Mouse (Mus musculus) hindbrain, embryonic 13.5 days (tissue): ENCODE measurements around the gene Gucy2e. TPM values are rescaled to one million over a fixed set of nuclear protein-coding genes. Genes with fewer than 3 reads are reported as not detected.

Experiments
- ATAC-seq: fragments of 200-750 bp; cut with Nextera tagmentation; 2 replicates; pipeline ENCODE4 v1.8.0; 2017; ENCODE audit warnings: moderate TSS enrichment; ENCODE audit not compliant: low FRiP score
- H3K27ac ChIP-seq: fragments of 300-500 bp; sonication (generic); 2 replicates; pipeline ENCODE4 v1.5.1; 2015; ENCODE audit warnings: inconsistent platforms, mild to moderate bottlenecking, moderate library complexity
- H3K27me3 ChIP-seq: fragments of 300-500 bp; sonication (generic); 2 replicates; pipeline ENCODE4 v1.6.1; 2015; ENCODE audit warnings: mild to moderate bottlenecking, inconsistent platforms
- H3K36me3 ChIP-seq: fragments of 300-500 bp; sonication (generic); 2 replicates; pipeline ENCODE4 v1.6.1; 2015; ENCODE audit warnings: mild to moderate bottlenecking, inconsistent platforms
- H3K4me1 ChIP-seq: fragments of 300-500 bp; sonication (generic); replicated peaks from 2 replicates; pipeline ENCODE4 v1.6.1; 2015; ENCODE audit warnings: inconsistent platforms
- H3K4me2 ChIP-seq: fragments of 300-500 bp; sonication (generic); 2 replicates; pipeline ENCODE4 v1.6.1; 2015; ENCODE audit warnings: inconsistent platforms, mild to moderate bottlenecking, moderate library complexity
- H3K4me3 ChIP-seq: fragments of 300-500 bp; sonication (generic); 2 replicates; pipeline ENCODE4 v1.5.1; 2015; ENCODE audit warnings: mild to moderate bottlenecking, inconsistent platforms
- H3K9ac ChIP-seq: fragments of 300-500 bp; sonication (generic); 2 replicates; pipeline ENCODE4 v1.6.1; 2015; ENCODE audit warnings: mild to moderate bottlenecking, inconsistent platforms
- H3K9me3 ChIP-seq: fragments of 300-500 bp; sonication (generic); 2 replicates; pipeline ENCODE4 v1.6.1; 2016; ENCODE audit warnings: inconsistent platforms
- WGBS: fragments of 180-500 bp; shearing (Covaris S2); methylation state at CpG from one replicate; pipeline ENCODE4 v1.1.7; 2015; 5-methylcytosine and 5-hydroxymethylcytosine counted together
- polyA plus RNA-seq: library from polyadenylated mRNA; unstranded; fragments of >200 nt; fragmentation: Nextera tagmentation; extraction: Ambion mirVana; gene quantifications from 2 replicates; pipeline ENCODE4 v1.2.1, GENCODE M21; 2015

Gucy2e gene
- polyA plus RNA-seq, 1 experiment from 2014 or later, result 0.21 TPM

DNA sequence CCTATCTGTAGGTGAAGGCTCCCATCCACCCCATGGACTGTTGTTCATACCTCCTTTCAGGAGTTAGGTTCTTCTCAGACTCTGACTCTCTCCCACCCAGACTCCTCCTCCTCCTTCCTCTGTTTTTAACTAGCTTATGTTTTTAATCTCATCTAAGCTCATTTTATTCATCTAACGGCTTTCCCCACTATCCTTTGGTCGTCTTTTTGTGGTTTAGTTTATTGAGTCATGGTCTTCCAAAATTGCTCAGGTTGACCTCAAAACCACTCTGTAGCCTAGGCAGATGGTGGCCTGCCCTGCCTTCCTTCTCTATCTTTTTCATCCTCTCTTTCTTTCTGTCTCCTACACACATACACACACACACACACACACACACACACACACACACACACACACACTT is 3.7 kb downstream of the Gucy2e start:
- H3K4me2 ChIP-seq, result no peak overlapping the region
- H3K4me1 ChIP-seq, result peaks cover 21% of the 10 kb centered on the region
- 81% methylated on average over 2 of the region's 2 CpGs for WGBS
- H3K27ac ChIP-seq, result no peak overlapping the region
- no peak for ATAC-seq
- peaks cover 44% of the 10 kb centered on the region for H3K27me3 ChIP-seq
- H3K9me3 ChIP-seq, result no peaks in the 10 kb centered on the region
- no peaks in the 10 kb centered on the region for H3K36me3 ChIP-seq
- H3K9ac ChIP-seq, result no peak overlapping the region
- H3K4me3 ChIP-seq, result no peak overlapping the region

GRCm38 (mm10) chr11:69230420-69230819 is 6.4 kb downstream of the Gucy2e start:
- ATAC-seq, result no peak
- Histone ChIP-seq H3K4me1 (peaks cover 9% of the 10 kb centered on the region), H3K9me3 (no peaks in the 10 kb centered on the region), H3K36me3 (no peaks in the 10 kb centered on the region), H3K9ac (no peak overlapping the region), H3K4me2 (no peak overlapping the region), H3K27ac (no peak overlapping the region), H3K4me3 (no peak overlapping the region), H3K27me3 (peaks cover 26% of the 10 kb centered on the region)
- WGBS, result 78% methylated on average over 4 of the region's 4 CpGs

GRCm38 (mm10) chr11:69225715-69226114 is 11.1 kb downstream of the Gucy2e start:
- Histone ChIP-seq H3K4me2 (no peak overlapping the region), H3K9ac (no peak overlapping the region), H3K27ac (no peak overlapping the region), H3K27me3 (peaks cover 9% of the 10 kb centered on the region; the same call in 1 of the 2 replicates), H3K4me1 (0 out of 2 replicates have a peak, but pooled peaks cover 4% of the 10 kb centered on the region), H3K36me3 (no peaks in the 10 kb centered on the region), H3K4me3 (no peak overlapping the region), H3K9me3 (no peaks in the 10 kb centered on the region)
- 74% methylated on average over 1 of the region's 1 CpGs for WGBS
- no peak for ATAC-seq

- 77% methylated on average over 4 of the region's 4 CpGs for WGBS
- H3K9me3 ChIP-seq, result no peaks in the 10 kb centered on the region
- no peak overlapping the region for H3K4me2 ChIP-seq
- H3K4me3 ChIP-seq, result no peak overlapping the region
- 0 out of 2 replicates have a peak, but pooled peaks cover 4% of the 10 kb centered on the region for H3K4me1 ChIP-seq
- H3K9ac ChIP-seq, result no peak overlapping the region
- H3K36me3 ChIP-seq, result no peaks in the 10 kb centered on the region
- peaks cover 9% of the 10 kb centered on the region; the same call in 1 of the 2 replicates for H3K27me3 ChIP-seq
- ATAC-seq, result no peak
- no peak overlapping the region for H3K27ac ChIP-seq
Measured at GRCm38 (mm10) chr11:69223101-69223500, 13.7 kb downstream of the Gucy2e start.

DNA sequence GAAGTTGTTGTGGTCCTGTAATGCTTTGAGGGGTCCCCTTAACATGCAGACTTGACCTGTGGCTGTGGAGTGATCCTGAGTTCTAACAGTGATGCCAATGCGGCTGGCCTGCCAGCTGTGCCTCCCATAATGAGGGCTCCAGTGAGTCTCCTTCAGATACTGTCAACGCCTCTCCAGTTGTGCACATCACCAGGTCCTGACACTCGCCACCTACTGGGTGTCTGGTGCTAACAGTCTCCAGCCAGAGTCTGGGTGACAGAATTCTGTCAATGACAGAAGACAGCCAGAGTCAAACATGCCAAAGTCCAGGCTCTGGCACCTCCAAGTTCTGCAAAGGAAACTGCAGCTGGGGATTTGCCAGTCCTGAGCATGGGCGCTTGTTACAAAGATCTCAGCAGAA is 15.8 kb downstream of the Gucy2e start:
- Histone ChIP-seq H3K27me3 (0 out of 2 replicates have a peak, but pooled peaks cover 3% of the 10 kb centered on the region), H3K4me3 (no peak overlapping the region), H3K27ac (no peak overlapping the region), H3K4me2 (no peak overlapping the region), H3K9ac (no peak overlapping the region), H3K36me3 (no peaks in the 10 kb centered on the region), H3K4me1 (no peaks in the 10 kb centered on the region), H3K9me3 (no peaks in the 10 kb centered on the region)
- no peak for ATAC-seq
- WGBS, result 76% methylated on average over 4 of the region's 4 CpGs

DNA sequence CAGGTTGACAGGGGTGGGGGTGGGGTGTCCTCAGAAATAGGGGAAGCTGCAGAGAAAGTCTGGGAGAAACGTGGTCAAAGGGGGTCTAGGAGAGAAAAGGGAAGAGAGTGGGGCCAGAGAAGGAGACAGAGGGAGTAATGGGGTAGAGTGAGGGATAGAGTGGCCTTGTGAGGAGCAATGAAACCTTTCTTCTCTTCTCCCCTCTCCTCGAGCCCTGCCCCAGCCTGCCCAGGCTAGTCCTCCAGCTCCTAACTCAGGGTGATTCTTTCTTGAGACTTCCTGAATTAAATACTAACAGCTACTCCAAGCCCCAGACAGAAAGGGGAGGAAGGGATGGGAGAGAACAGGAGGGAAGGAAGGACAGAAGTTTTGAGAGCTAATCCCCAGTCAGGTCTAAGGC is 18.2 kb downstream of the Gucy2e start:
- Histone ChIP-seq H3K4me2 (no peak overlapping the region), H3K4me3 (no peak overlapping the region), H3K27ac (no peak overlapping the region), H3K36me3 (no peaks in the 10 kb centered on the region), H3K4me1 (no peaks in the 10 kb centered on the region), H3K9me3 (no peaks in the 10 kb centered on the region), H3K9ac (no peak overlapping the region), H3K27me3 (0 out of 2 replicates have a peak, but pooled peaks cover 3% of the 10 kb centered on the region)
- 63% methylated on average over 2 of the region's 2 CpGs for WGBS
- ATAC-seq, result no peak

- Histone ChIP-seq H3K27me3 (0 out of 2 replicates have a peak, but pooled peaks cover 6% of the 10 kb centered on the region), H3K9ac (no peak overlapping the region), H3K27ac (no peak overlapping the region), H3K4me1 (no peaks in the 10 kb centered on the region), H3K4me3 (no peak overlapping the region), H3K9me3 (no peaks in the 10 kb centered on the region), H3K4me2 (no peak overlapping the region), H3K36me3 (no peaks in the 10 kb centered on the region)
- no peak for ATAC-seq
- WGBS, result 86% methylated on average over 5 of the region's 5 CpGs
Measured at GRCm38 (mm10) chr11:69217411-69217810, 19.4 kb downstream of the Gucy2e start.

DNA sequence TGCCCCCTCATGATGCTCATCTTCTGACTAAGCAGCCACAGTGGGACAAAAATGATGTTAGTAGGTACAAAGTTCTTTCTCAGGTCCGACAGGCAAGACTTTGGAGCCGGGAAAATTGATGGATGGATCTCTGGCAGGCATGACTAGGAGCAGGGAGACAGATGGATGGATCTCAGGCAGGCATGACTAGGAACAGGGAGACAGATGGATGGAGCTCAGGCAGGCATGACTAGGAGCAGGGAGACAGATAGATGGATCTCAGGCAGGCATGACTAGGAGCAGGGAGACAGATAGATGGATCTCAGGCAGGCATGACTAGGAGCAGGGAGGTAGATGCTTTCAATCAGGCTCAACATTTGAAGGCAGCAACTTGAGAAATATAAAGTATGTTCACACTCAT is 25.4 kb downstream of the Gucy2e start:
- WGBS, result 39% methylated on average over 2 of the region's 2 CpGs
- H3K27me3 ChIP-seq, result 0 out of 2 replicates have a peak, but pooled peaks cover 2% of the 10 kb centered on the region
- H3K4me1 ChIP-seq, result no peaks in the 10 kb centered on the region
- no peak for ATAC-seq
- H3K4me3 ChIP-seq, result peak overlapping the region; percentile 37
- H3K9me3 ChIP-seq, result no peaks in the 10 kb centered on the region
- 0 out of 2 replicates have a peak overlapping the region, but pooled peaks have one; percentile 25 for H3K9ac ChIP-seq
- no peaks in the 10 kb centered on the region for H3K36me3 ChIP-seq
- peak overlapping the region; percentile 46 for H3K4me2 ChIP-seq
- H3K27ac ChIP-seq, result no peak overlapping the region

GRCm38 (mm10) chr11:69202469-69203230 is 34.2 kb downstream of the Gucy2e start:
- no peak overlapping the region for H3K4me2 ChIP-seq
- H3K9me3 ChIP-seq, result no peaks in the 10 kb centered on the region
- H3K4me1 ChIP-seq, result 0 out of 2 replicates have a peak, but pooled peaks cover under 1% of the 10 kb centered on the region
- H3K9ac ChIP-seq, result no peak overlapping the region
- H3K27me3 ChIP-seq, result peaks cover 13% of the 10 kb centered on the region
- no peak overlapping the region for H3K4me3 ChIP-seq
- no peak for ATAC-seq
- H3K27ac ChIP-seq, result no peak overlapping the region
- no peaks in the 10 kb centered on the region for H3K36me3 ChIP-seq
- WGBS, result 84% methylated on average over 13 of the region's 13 CpGs

GRCm38 (mm10) chr11:69200231-69200630 is 36.6 kb downstream of the Gucy2e start:
- Histone ChIP-seq H3K9ac (no peak overlapping the region), H3K27ac (no peak overlapping the region), H3K9me3 (no peaks in the 10 kb centered on the region), H3K4me1 (peaks cover 11% of the 10 kb centered on the region), H3K27me3 (peaks cover 36% of the 10 kb centered on the region), H3K4me2 (no peak overlapping the region), H3K4me3 (no peak overlapping the region), H3K36me3 (no peaks in the 10 kb centered on the region)
- 80% methylated on average over 6 of the region's 6 CpGs for WGBS
- no peak for ATAC-seq

- H3K36me3 ChIP-seq, result no peaks in the 10 kb centered on the region
- H3K4me2 ChIP-seq, result no peak overlapping the region
- peaks cover 38% of the 10 kb centered on the region for H3K27me3 ChIP-seq
- no peaks in the 10 kb centered on the region for H3K9me3 ChIP-seq
- H3K4me1 ChIP-seq, result peaks cover 11% of the 10 kb centered on the region
- no peak overlapping the region for H3K9ac ChIP-seq
- no peak overlapping the region for H3K4me3 ChIP-seq
- WGBS, result 76% methylated on average over 1 of the region's 1 CpGs
- H3K27ac ChIP-seq, result no peak overlapping the region
- ATAC-seq, result no peak
Measured at GRCm38 (mm10) chr11:69199251-69199650, 37.6 kb downstream of the Gucy2e start.

GRCm38 (mm10) chr11:69197743-69198142 is 39.1 kb downstream of the Gucy2e start, which contains the start of gene Alox8:
Gene Alox8, minus strand, starts transcription at chr11:69197843.
- peak within 1 kb of the TSS; percentile 51 for H3K4me2 ChIP-seq
- H3K27ac ChIP-seq, result no peak within 1 kb of the TSS
- no peaks in the 10 kb centered on the region for H3K36me3 ChIP-seq
- H3K4me3 ChIP-seq, result peak within 1 kb of the TSS; percentile 26
- H3K9me3 ChIP-seq, result no peaks in the 10 kb centered on the region
- H3K27me3 ChIP-seq, result peaks cover 41% of the 10 kb centered on the region
- H3K9ac ChIP-seq, result peak within 1 kb of the TSS; percentile 51
- ATAC-seq, result no peak
- H3K4me1 ChIP-seq, result peaks cover 11% of the 10 kb centered on the region
- 34% methylated on average over 6 of the region's 6 CpGs for WGBS

GRCm38 (mm10) chr11:69197194-69197593 is 39.6 kb downstream of the Gucy2e start:
- no peak for ATAC-seq
- Histone ChIP-seq H3K36me3 (no peaks in the 10 kb centered on the region), H3K9ac (peak overlapping the region; percentile 51), H3K4me3 (peak overlapping the region; percentile 26), H3K4me2 (peak overlapping the region; percentile 51), H3K9me3 (no peaks in the 10 kb centered on the region), H3K27me3 (peaks cover 41% of the 10 kb centered on the region), H3K4me1 (peaks cover 11% of the 10 kb centered on the region), H3K27ac (no peak overlapping the region)
- 2% methylated on average over 14 of the region's 14 CpGs for WGBS
